ENCODE assay signal across 9 mouse cellular contexts in genomic region chr13:54749061-54749863, GRCm38 (mm10). TPM values are rescaled to one million over a fixed set of nuclear protein-coding genes. Genes with fewer than 3 reads are reported as not detected.
DNase-seq lines count a peak whose midpoint lies in the region; ATAC-seq and TF ChIP-seq lines count a peak whose summit lies in the region.
"Had no signal": no experiment of that assay in that cellular context is flagged by ENCODE, and none has a peak within 500 bp of the region (broad histone marks: within the 10 kb centered on the region; RNA-seq: fewer than 3 reads in every experiment).

No protein-coding gene starts in this region.

- H3K4me2 ChIP-seq in forebrain, postnatal 0 days (ENCODE audit: low read depth): peak overlapping the region; percentile 81
- H3K4me2 ChIP-seq in midbrain, embryonic 15.5 days: peak overlapping the region; percentile 74

- H3K9me3 ChIP-seq in forebrain, postnatal 0 days (ENCODE audit: low read length): no peaks in the 10 kb centered on the region
- H3K9me3 ChIP-seq in midbrain, embryonic 15.5 days: no peaks in the 10 kb centered on the region

- 3% methylated on average over 58 of the region's 100 CpGs for WGBS in forebrain, postnatal 0 days
- 1% methylated on average over 48 of the region's 100 CpGs for WGBS in midbrain, embryonic 15.5 days

- H3K9ac ChIP-seq in forebrain, postnatal 0 days: peak overlapping the region; percentile 82
- H3K9ac ChIP-seq in midbrain, embryonic 15.5 days: peak overlapping the region; percentile 76

- DNase-seq in frontal cortex, postnatal 25 days (ENCODE audit: low spot score in 2 of 2): no peak
- DNase-seq in urinary bladder, postnatal 25 days (ENCODE audit: low spot score): peak; percentile 17
- DNase-seq in urinary bladder, postnatal 14 days (ENCODE audit: low spot score): no peak
- peak; percentile 90 for DNase-seq in forebrain, postnatal 0 days
- peak; percentile 70 to 86 for DNase-seq in layer of hippocampus, postnatal 10 days (ENCODE audit: low spot score in 2 of 2)
- peak; percentile 65 for DNase-seq in testis, postnatal 14 days (ENCODE audit: low spot score)

- H3K27me3 ChIP-seq in forebrain, postnatal 0 days (ENCODE audit: insufficient read depth, low read length): no peaks in the 10 kb centered on the region
- H3K27me3 ChIP-seq in midbrain, embryonic 15.5 days (replicated peaks): peaks cover 11% of the 10 kb centered on the region; the same call in 1 of the 2 replicates

- no peaks in the 10 kb centered on the region; the same call in 1 of the 2 replicates for H3K36me3 ChIP-seq in forebrain, postnatal 0 days (ENCODE audit: insufficient read depth)
- no peaks in the 10 kb centered on the region for H3K36me3 ChIP-seq in midbrain, embryonic 15.5 days (replicated peaks)

- ATAC-seq in frontal cortex, adult (ENCODE audit: low TSS enrichment): peak; percentile 42
- peak; percentile 89 for ATAC-seq in forebrain, postnatal 0 days
- ATAC-seq in midbrain, embryonic 15.5 days (replicated peaks): peak; percentile 89

- peak overlapping the region; percentile 91 for H3K27ac ChIP-seq in forebrain, postnatal 0 days (ENCODE audit: low read depth, low read length)
- H3K27ac ChIP-seq in midbrain, embryonic 15.5 days: peak overlapping the region; percentile 93

- H3K4me3 ChIP-seq in forebrain, postnatal 0 days (ENCODE audit: low read depth, low read length): peak overlapping the region; percentile 82
- H3K4me3 ChIP-seq in midbrain, embryonic 15.5 days: peak overlapping the region; percentile 67

- peaks cover 45% of the 10 kb centered on the region for H3K4me1 ChIP-seq in forebrain, postnatal 0 days (ENCODE audit: insufficient read depth)
- H3K4me1 ChIP-seq in midbrain, embryonic 15.5 days: peaks cover 62% of the 10 kb centered on the region

- TF ChIP-seq CTCF in forebrain, postnatal 0 days (IDR thresholded peaks at IDR 0.05; ENCODE audit: low read depth): no peak

RNA-seq across cellular contexts. Expression of gene Gprin1, which starts 0.4 kb away (rescaled TPM):
- total RNA-seq in forebrain, postnatal 0 days (2014; rRNA removed): 213 and 219 TPM in 2 replicates
- polyA plus RNA-seq in forebrain, postnatal 0 days (2015; fragmentation: Nextera tagmentation; extraction: Ambion mirVana): 37.1 and 39.0 TPM in 2 replicates
- total RNA-seq in layer of hippocampus, postnatal 10 days (2021): 100 to 1,000 TPM; 204 TPM
- 26.0 and 32.7 TPM in 2 replicates for polyA plus RNA-seq in midbrain, embryonic 15.5 days (2015; fragmentation: Nextera tagmentation; extraction: Ambion mirVana)

RNA-seq across cellular contexts. Expression of gene Sncb, which starts 17.1 kb away (rescaled TPM):
- total RNA-seq in forebrain, postnatal 0 days (2014; rRNA removed): 32.7 and 38.1 TPM in 2 replicates
- 122 and 137 TPM in 2 replicates for polyA plus RNA-seq in forebrain, postnatal 0 days (2015; fragmentation: Nextera tagmentation; extraction: Ambion mirVana)
- total RNA-seq in layer of hippocampus, postnatal 10 days (2021): 100 to 1,000 TPM; 503 to 525 TPM
- polyA plus RNA-seq in midbrain, embryonic 15.5 days (2015; fragmentation: Nextera tagmentation; extraction: Ambion mirVana): 56.0 and 56.4 TPM in 2 replicates

RNA-seq across cellular contexts. Expression of gene Eif4e1b, which starts 34.5 kb away (rescaled TPM):
- total RNA-seq in forebrain, postnatal 0 days (2014; rRNA removed): not detected in 2 replicates
- not detected in 2 replicates for polyA plus RNA-seq in forebrain, postnatal 0 days (2015; fragmentation: Nextera tagmentation; extraction: Ambion mirVana)
- not detected for total RNA-seq in layer of hippocampus, postnatal 10 days (2021)
- not detected in 2 replicates for polyA plus RNA-seq in midbrain, embryonic 15.5 days (2015; fragmentation: Nextera tagmentation; extraction: Ambion mirVana)
- polyA plus RNA-seq: frontal cortex, adult 2 months had no signal

RNA-seq across cellular contexts. Expression of gene Tspan17, which starts 39.9 kb away (rescaled TPM):
- 26.5 and 28.3 TPM in 2 replicates for total RNA-seq in forebrain, postnatal 0 days (2014; rRNA removed)
- 44.2 and 61.1 TPM in 2 replicates for polyA plus RNA-seq in forebrain, postnatal 0 days (2015; fragmentation: Nextera tagmentation; extraction: Ambion mirVana)
- 10 to 100 TPM; 85.6 to 92.1 TPM for total RNA-seq in layer of hippocampus, postnatal 10 days (2021)
- polyA plus RNA-seq in midbrain, embryonic 15.5 days (2015; fragmentation: Nextera tagmentation; extraction: Ambion mirVana): 49.3 and 54.0 TPM in 2 replicates

RNA-seq across cellular contexts. Expression of gene Cdhr2, which starts 48.0 kb away (rescaled TPM):
- 0.76 and 0.85 TPM in 2 replicates for total RNA-seq in forebrain, postnatal 0 days (2014; rRNA removed)
- polyA plus RNA-seq in forebrain, postnatal 0 days (2015; fragmentation: Nextera tagmentation; extraction: Ambion mirVana): 0.24 and 0.53 TPM in 2 replicates
- total RNA-seq in layer of hippocampus, postnatal 10 days (2021): under 1 TPM; 0.16 to 0.20 TPM
- polyA plus RNA-seq in midbrain, embryonic 15.5 days (2015; fragmentation: Nextera tagmentation; extraction: Ambion mirVana): 0.15 and 0.30 TPM in 2 replicates

Comparison
In these comparisons a context has a peak if more than half of its experiments do, and no peak if none do; other contexts are left out.
1. DNase-seq: peak in urinary bladder, postnatal 25 days (single experiment), forebrain, postnatal 0 days (single experiment), layer of hippocampus, postnatal 10 days (2 of 2) and testis, postnatal 14 days (single experiment); none in frontal cortex, postnatal 25 days (0 of 2) and urinary bladder, postnatal 14 days (single experiment).
2. RNA of gene Sncb, which starts 17.1 kb away (total RNA-seq): 503 to 525 TPM in layer of hippocampus, postnatal 10 days; 32.7 to 38.1 TPM in forebrain, postnatal 0 days; every median in the first group is over 10 times any median in the second.
3. Peak in every context shown above with its lines, with median percentiles within 50 percentile points of each other: ATAC-seq.